Mouse (Mus musculus) kidney, postnatal 0 days (tissue): ENCODE measurements at regions not wholly inside any gene's neighbourhood (a gene's known extent, or its start where the extent isn't known, plus 50 kb on each side); places are given as distances from the start of the nearest gene placed in this dataset.

Experiments used
- ATAC-seq: fragments of 200-750 bp; cut with Nextera tagmentation; replicated peaks from 2 replicates; pipeline ENCODE4 v1.8.0; 2017; ENCODE audit warnings: low read depth, moderate number of reproducible peaks, moderate TSS enrichment, moderate library complexity; ENCODE audit not compliant: low FRiP score
- DNase-seq: peaks from one replicate; pipeline ENCODE4 v3.0.0-alpha.2; 2016; ENCODE audit warnings: low spot score
- H3K27ac ChIP-seq: fragments of 300-500 bp; sonication (generic); 2 replicates; pipeline ENCODE4 v1.5.1; 2014; ENCODE audit warnings: mild to moderate bottlenecking
- H3K27me3 ChIP-seq: fragments of 300-500 bp; sonication (generic); 2 replicates; pipeline ENCODE4 v1.6.1; 2014; ENCODE audit warnings: low read length, mixed read lengths; ENCODE audit not compliant: insufficient read depth
- H3K36me3 ChIP-seq: fragments of 300-500 bp; sonication (generic); 2 replicates; pipeline ENCODE4 v1.6.1; 2014; ENCODE audit warnings: low read length, mixed read lengths; ENCODE audit not compliant: insufficient read depth
- H3K4me1 ChIP-seq: fragments of 300-500 bp; sonication (generic); replicated peaks from 2 replicates; pipeline ENCODE4 v1.6.1; 2014; ENCODE audit warnings: antibody characterized with exemption, low read length, mixed read lengths; ENCODE audit not compliant: insufficient read depth
- H3K4me2 ChIP-seq: fragments of 300-500 bp; sonication (generic); 2 replicates; pipeline ENCODE4 v1.6.1; 2014; ENCODE audit warnings: mild to moderate bottlenecking, low read length, moderate library complexity, mixed read lengths
- H3K4me3 ChIP-seq: fragments of 300-500 bp; sonication (generic); replicated peaks from 2 replicates; pipeline ENCODE4 v1.5.1; 2014; ENCODE audit warnings: low read depth, low read length
- H3K9ac ChIP-seq: fragments of 300-500 bp; sonication (generic); 2 replicates; pipeline ENCODE4 v1.6.1; 2014; ENCODE audit warnings: low read depth, low read length
- H3K9me3 ChIP-seq: fragments of 300-500 bp; sonication (generic); replicated peaks from 2 replicates; pipeline ENCODE4 v1.6.1; 2016; ENCODE audit warnings: low read length, inconsistent platforms, mixed read lengths
- CTCF ChIP-seq: IDR thresholded peaks from 2 replicates; pipeline ENCODE4 v1.5.1; 2016; ENCODE audit warnings: antibody characterized with exemption, low read depth, mild to moderate bottlenecking, moderate library complexity
- WGBS: fragments of 180-500 bp; shearing (Covaris S2); extraction: QIAGEN DNeasy Blood & Tissue Kit; methylation state at CpG from one replicate; pipeline ENCODE4 v1.1.7; 2014; 5-methylcytosine and 5-hydroxymethylcytosine counted together

DNA sequence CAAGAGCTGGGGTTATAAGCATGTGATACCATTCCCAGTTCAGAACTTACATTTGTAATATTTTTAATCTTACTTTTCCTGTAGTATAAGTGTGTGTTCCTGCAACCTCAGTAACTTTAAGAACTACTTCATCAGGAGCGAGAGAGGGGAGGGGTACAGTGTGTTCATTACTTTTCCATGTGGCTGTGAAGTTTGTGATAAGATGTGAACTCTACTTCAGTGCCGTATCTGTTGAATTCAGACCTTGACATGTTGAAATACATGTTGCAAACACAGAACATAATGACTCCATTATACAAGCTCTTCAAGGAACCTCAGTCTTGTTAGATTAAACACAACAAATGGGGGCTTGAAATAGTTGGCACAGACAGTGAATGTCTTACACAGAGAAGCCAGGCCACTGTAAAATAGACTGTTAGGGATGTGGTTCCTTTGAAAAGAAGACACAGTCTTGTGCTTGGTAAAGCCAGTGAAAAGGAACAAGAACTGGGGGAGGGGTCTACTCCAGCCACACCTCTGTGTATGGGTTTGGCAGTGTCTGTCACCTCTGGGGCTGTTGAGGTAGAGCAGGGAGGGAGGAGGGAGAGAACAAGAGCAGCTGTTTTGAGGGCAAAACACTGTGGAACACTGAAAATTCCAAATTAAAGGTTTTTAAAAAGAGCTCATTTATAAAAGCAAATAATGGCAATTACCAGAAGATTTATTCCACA, 73.5 kb upstream of the Tmtc1 start:
- WGBS = 86% methylated on average over 2 of the region's 2 CpGs
- Histone ChIP-seq H3K27ac (no peak overlapping the region), H3K4me2 (no peak overlapping the region), H3K36me3 (no peaks in the 10 kb centered on the region), H3K4me1 (no peaks in the 10 kb centered on the region), H3K27me3 (no peaks in the 10 kb centered on the region), H3K9me3 (no peaks in the 10 kb centered on the region), H3K9ac (no peak overlapping the region), H3K4me3 (no peak overlapping the region)
- no peak for ATAC-seq
- no peak for TF ChIP-seq CTCF
- no peak for DNase-seq

DNA sequence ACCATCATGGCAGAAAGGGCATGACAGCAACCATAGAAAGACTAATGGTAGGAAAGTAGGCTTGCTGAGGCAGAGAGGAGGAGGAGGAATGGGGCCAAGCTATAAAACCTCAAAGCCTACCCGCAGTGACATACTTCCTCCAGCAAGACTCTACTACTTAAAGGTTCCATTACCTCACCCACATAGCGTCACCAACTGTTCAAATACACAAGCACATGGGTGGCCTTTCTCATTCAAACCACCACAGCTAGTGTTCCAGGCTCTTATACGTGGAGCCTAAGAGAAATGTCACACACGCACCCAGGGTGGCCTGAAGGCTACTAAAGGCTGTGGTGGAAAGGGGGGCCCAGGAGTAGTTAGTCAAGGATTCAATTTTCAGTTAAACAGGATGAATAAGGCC, 72.5 kb upstream of the Tmtc1 start:
- TF ChIP-seq CTCF = no peak
- Histone ChIP-seq H3K9me3 (no peaks in the 10 kb centered on the region), H3K27me3 (no peaks in the 10 kb centered on the region), H3K4me1 (no peaks in the 10 kb centered on the region), H3K9ac (no peak overlapping the region), H3K4me3 (no peak overlapping the region), H3K4me2 (no peak overlapping the region), H3K27ac (no peak overlapping the region), H3K36me3 (no peaks in the 10 kb centered on the region)
- ATAC-seq = no peak
- WGBS = 75% methylated on average over 4 of the region's 4 CpGs
- DNase-seq = no peak

DNA sequence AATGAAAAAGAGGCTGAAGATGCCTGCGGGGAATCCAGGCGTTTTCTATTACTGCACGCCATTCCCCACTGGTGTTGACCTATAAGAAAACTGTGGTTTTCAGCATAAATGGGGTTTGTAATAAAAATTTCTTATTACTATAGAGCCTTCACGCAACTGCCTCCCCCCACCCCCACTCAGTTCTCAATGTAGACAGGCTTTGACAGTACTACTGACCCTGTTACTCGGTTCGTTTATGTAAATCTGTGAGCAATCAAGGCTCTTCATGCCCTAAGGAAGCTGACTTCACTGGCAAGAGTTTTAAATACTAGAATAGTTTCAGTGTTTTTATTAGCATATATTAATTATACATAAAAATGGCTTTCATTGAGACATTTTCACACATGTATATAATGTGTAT, 70.9 kb upstream of the Tmtc1 start:
- DNase-seq (no peak), ATAC-seq (no peak)
- Histone ChIP-seq H3K9me3 (no peaks in the 10 kb centered on the region), H3K36me3 (no peaks in the 10 kb centered on the region), H3K4me3 (no peak overlapping the region), H3K27ac (no peak overlapping the region), H3K9ac (no peak overlapping the region), H3K27me3 (no peaks in the 10 kb centered on the region), H3K4me2 (no peak overlapping the region), H3K4me1 (no peaks in the 10 kb centered on the region)
- no peak for TF ChIP-seq CTCF
- 89% methylated on average over 6 of the region's 6 CpGs for WGBS

DNA sequence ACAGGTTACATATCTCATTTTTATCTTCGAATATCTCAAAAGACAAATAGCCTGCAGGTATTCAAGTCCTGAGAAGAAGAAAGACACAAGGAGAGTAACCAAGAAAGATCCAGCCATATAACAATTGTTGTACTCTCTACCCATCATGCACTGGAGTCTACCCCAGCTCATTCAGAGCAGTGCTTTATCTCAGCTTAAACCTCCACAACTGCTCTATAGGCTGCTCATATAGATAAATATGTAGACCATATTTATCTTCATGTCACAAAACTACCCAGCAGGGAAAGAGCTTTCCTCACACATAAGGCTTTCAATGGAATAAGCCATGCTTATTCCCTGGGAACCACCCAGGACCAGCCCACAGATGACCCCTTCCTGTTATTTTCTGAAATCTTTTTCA, 70.5 kb upstream of the Tmtc1 start:
- no peak overlapping the region for H3K4me2 ChIP-seq
- H3K36me3 ChIP-seq = no peaks in the 10 kb centered on the region
- no peak for DNase-seq
- H3K27me3 ChIP-seq = no peaks in the 10 kb centered on the region
- TF ChIP-seq CTCF = no peak
- no peak overlapping the region for H3K9ac ChIP-seq
- no peaks in the 10 kb centered on the region for H3K4me1 ChIP-seq
- no peak overlapping the region for H3K4me3 ChIP-seq
- H3K9me3 ChIP-seq = no peaks in the 10 kb centered on the region
- 91% methylated on average over 1 of the region's 1 CpGs for WGBS
- no peak for ATAC-seq
- no peak overlapping the region for H3K27ac ChIP-seq

DNA sequence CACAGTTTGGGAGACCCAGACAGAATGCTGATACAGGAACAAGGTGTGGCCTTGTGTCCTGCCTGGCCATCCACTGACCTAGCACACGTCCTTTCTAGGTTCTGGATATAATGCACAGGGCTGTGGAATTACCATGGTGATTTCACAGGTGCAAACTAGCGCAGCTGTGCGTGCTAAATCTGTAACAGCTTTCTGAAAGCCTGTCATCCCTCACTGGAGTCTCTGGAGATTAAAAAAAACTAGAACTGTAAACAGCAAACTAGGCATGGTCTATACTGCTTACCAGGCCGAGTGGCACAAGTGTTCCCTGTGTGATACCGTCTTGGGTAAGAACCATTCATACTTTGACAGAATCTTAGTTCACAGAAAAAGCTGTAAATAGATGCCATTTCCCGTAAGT, 69.9 kb upstream of the Tmtc1 start:
- H3K9me3 ChIP-seq = no peaks in the 10 kb centered on the region
- no peaks in the 10 kb centered on the region for H3K4me1 ChIP-seq
- no peak for TF ChIP-seq CTCF
- no peak overlapping the region for H3K4me3 ChIP-seq
- no peak overlapping the region for H3K27ac ChIP-seq
- H3K4me2 ChIP-seq = no peak overlapping the region
- no peak overlapping the region for H3K9ac ChIP-seq
- ATAC-seq (no peak), DNase-seq (no peak)
- no peaks in the 10 kb centered on the region for H3K36me3 ChIP-seq
- no peaks in the 10 kb centered on the region for H3K27me3 ChIP-seq
- WGBS = 78% methylated on average over 6 of the region's 6 CpGs

DNA sequence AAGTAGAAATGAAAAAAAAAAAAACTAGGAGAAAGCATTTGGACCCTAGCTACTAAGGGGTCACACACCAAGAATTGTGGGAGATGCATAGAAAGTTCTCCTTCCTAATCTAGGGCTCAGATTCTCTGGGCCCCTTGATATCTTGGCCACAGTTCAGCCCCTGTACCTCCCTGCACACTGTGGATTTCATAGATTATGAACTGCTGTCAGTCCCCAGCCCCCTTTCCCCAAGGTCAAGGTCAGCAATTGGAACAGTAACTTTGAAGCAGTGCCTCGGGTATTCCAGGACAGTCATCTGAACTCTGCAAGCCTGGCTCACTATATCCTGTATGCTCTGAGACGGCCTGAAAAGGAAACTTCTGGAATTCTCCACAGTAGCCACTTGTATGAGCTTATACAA, 68.9 kb upstream of the Tmtc1 start:
- DNase-seq = no peak
- Histone ChIP-seq H3K36me3 (no peaks in the 10 kb centered on the region), H3K27me3 (no peaks in the 10 kb centered on the region), H3K9me3 (no peaks in the 10 kb centered on the region), H3K4me2 (no peak overlapping the region), H3K9ac (no peak overlapping the region), H3K4me1 (no peaks in the 10 kb centered on the region), H3K4me3 (no peak overlapping the region), H3K27ac (no peak overlapping the region)
- TF ChIP-seq CTCF = no peak
- WGBS = 20% methylated on average over 2 of the region's 2 CpGs
- ATAC-seq = no peak

DNA sequence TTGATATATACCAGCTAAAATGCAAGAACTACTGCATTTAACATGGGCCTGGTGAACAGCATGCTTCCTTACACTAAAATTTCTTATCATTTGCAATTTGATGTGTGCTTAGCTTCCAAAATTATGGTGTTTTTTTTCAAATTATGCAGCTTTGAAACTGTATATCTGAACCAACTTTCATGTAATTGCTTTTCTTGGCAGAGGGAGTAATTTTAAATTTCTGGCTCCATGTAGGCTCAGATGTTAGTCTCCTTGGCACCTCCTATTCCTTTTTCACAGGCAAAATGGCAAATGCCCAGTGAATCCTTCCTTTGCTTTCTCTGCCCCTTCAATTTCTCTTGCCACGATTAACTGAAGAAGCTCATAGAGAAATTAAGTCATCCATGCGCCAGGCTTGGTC, 61.1 kb upstream of the Tmtc1 start:
- ATAC-seq (no peak), DNase-seq (no peak)
- Histone ChIP-seq H3K4me3 (no peak overlapping the region), H3K27me3 (no peaks in the 10 kb centered on the region), H3K4me1 (no peaks in the 10 kb centered on the region), H3K4me2 (no peak overlapping the region), H3K36me3 (no peaks in the 10 kb centered on the region), H3K9me3 (no peaks in the 10 kb centered on the region), H3K9ac (no peak overlapping the region), H3K27ac (no peak overlapping the region)
- 91% methylated on average over 2 of the region's 2 CpGs for WGBS
- no peak for TF ChIP-seq CTCF
